Mouse (Mus musculus) liver, embryonic 15.5 days (tissue): Measurements from ENCODE around the gene Ints6. TPM values are rescaled to one million over a fixed set of nuclear protein-coding genes. Genes with fewer than 3 reads are reported as not detected.

ENCODE experiments used
- ATAC-seq: fragments of 200-750 bp; cut with Nextera tagmentation; 2 replicates; pipeline ENCODE4 v1.8.0; 2017; ENCODE audit warnings: moderate number of reproducible peaks, mild to moderate bottlenecking, moderate library complexity; ENCODE audit not compliant: insufficient read depth
- H3K27ac ChIP-seq: fragments of 300-500 bp; sonication (generic); replicated peaks from 2 replicates; pipeline ENCODE4 v1.5.1; 2015; ENCODE audit warnings: mild to moderate bottlenecking, inconsistent platforms
- H3K27me3 ChIP-seq: fragments of 300-500 bp; sonication (generic); 2 replicates; pipeline ENCODE4 v1.6.1; 2015; ENCODE audit warnings: mild to moderate bottlenecking, inconsistent platforms
- H3K36me3 ChIP-seq: fragments of 300-500 bp; sonication (generic); replicated peaks from 2 replicates; pipeline ENCODE4 v1.6.1; 2015; ENCODE audit warnings: moderate library complexity, mild to moderate bottlenecking, inconsistent platforms
- H3K4me1 ChIP-seq: fragments of 300-500 bp; sonication (generic); replicated peaks from 2 replicates; pipeline ENCODE4 v1.6.1; 2015; ENCODE audit warnings: inconsistent platforms
- H3K4me2 ChIP-seq: fragments of 300-500 bp; sonication (generic); 2 replicates; pipeline ENCODE4 v1.6.1; 2015; ENCODE audit warnings: moderate library complexity, mild to moderate bottlenecking, inconsistent platforms
- H3K4me3 ChIP-seq: fragments of 300-500 bp; sonication (generic); replicated peaks from 2 replicates; pipeline ENCODE4 v1.5.1; 2015; ENCODE audit warnings: mild to moderate bottlenecking, inconsistent platforms
- H3K9ac ChIP-seq: fragments of 300-500 bp; sonication (generic); 2 replicates; pipeline ENCODE4 v1.6.1; 2015; ENCODE audit warnings: moderate library complexity, mild to moderate bottlenecking, inconsistent platforms
- H3K9me3 ChIP-seq: fragments of 300-500 bp; sonication (generic); replicated peaks from 2 replicates; pipeline ENCODE4 v1.6.1; 2016; ENCODE audit warnings: inconsistent platforms
- WGBS: fragments of 180-500 bp; shearing (Covaris S2); methylation state at CpG from one replicate; pipeline ENCODE4 v1.1.7; 2015; ENCODE audit warnings: mixed read lengths; ENCODE audit not compliant: insufficient replicate concordance; 5-methylcytosine and 5-hydroxymethylcytosine counted together
- polyA plus RNA-seq: library from polyadenylated mRNA; unstranded; fragments of >200 nt; fragmentation: Nextera tagmentation; extraction: Ambion mirVana; gene quantifications from 2 replicates; pipeline ENCODE4 v1.2.1, GENCODE M21; 2015

The Ints6 gene
- polyA plus RNA-seq, 1 experiment from 2014 or later, result 11.4 TPM

GRCm38 (mm10) chr14:62751479-62751878 lies 9.5 kb downstream of the Ints6 start:
- peaks cover 23% of the 10 kb centered on the region for H3K4me1 ChIP-seq
- H3K4me3 ChIP-seq, result no peak overlapping the region
- no peaks in the 10 kb centered on the region for H3K27me3 ChIP-seq
- H3K9ac ChIP-seq, result no peak overlapping the region
- H3K9me3 ChIP-seq, result no peaks in the 10 kb centered on the region
- peak overlapping the region; percentile 80 for H3K27ac ChIP-seq
- H3K4me2 ChIP-seq, result peak overlapping the region; percentile 31
- 27% methylated on average over 2 of the region's 2 CpGs for WGBS
- H3K36me3 ChIP-seq, result peaks cover 23% of the 10 kb centered on the region
- ATAC-seq, result peak; percentile 76

DNA sequence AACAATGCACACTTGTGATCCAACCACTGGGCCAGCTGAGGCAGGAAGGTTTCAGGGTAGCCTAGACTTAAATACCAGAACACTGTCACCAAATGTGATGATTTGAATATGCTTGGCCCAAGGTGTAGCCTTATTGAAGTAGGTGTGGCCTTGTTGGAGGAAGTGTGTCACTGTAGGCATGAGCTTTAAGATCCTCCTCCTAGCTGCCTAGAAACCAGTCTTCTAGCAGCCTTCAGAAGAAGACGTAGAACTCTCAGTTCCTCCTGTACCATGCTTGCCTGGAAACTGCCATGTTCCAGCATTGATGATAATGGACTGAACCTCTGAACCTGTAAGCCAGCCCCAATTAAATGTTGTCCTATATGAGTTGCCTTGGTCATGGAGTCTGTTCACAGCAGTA lies 25.3 kb downstream of the Ints6 start:
- Histone ChIP-seq H3K9ac (no peak overlapping the region), H3K4me2 (no peak overlapping the region), H3K4me1 (no peaks in the 10 kb centered on the region), H3K36me3 (peaks cover 38% of the 10 kb centered on the region), H3K9me3 (no peaks in the 10 kb centered on the region), H3K4me3 (no peak overlapping the region), H3K27me3 (no peaks in the 10 kb centered on the region), H3K27ac (no peak overlapping the region)
- 69% methylated on average over 1 of the region's 1 CpGs for WGBS
- ATAC-seq, result no peak

DNA sequence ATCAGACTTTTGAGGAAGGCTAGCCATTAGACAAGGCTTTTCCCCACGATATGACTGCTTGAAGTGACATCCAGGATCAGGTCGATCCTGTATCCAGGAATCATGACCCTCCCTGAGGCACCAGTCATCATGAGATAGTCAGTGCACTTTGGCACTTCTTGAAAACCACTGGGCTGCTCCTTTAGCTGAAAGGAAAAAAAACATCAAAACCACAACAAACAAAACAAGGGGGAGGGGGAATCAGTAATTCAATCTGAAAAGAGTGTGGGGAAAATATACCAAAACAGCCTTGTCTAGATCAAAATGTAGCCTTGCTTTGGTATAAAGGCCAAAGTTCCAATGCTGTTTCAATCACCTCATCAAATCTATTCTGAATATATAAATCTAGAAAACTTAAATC lies 27.3 kb downstream of the Ints6 start:
- peaks cover 41% of the 10 kb centered on the region for H3K36me3 ChIP-seq
- no peak overlapping the region for H3K9ac ChIP-seq
- ATAC-seq, result no peak
- 81% methylated on average over 2 of the region's 2 CpGs for WGBS
- no peaks in the 10 kb centered on the region for H3K9me3 ChIP-seq
- no peak overlapping the region for H3K4me2 ChIP-seq
- no peak overlapping the region for H3K4me3 ChIP-seq
- no peaks in the 10 kb centered on the region for H3K27me3 ChIP-seq
- no peaks in the 10 kb centered on the region for H3K4me1 ChIP-seq
- no peak overlapping the region for H3K27ac ChIP-seq

GRCm38 (mm10) chr14:62731902-62732301 lies 29.1 kb downstream of the Ints6 start:
- ATAC-seq, result no peak
- Histone ChIP-seq H3K9ac (no peak overlapping the region), H3K27ac (no peak overlapping the region), H3K9me3 (no peaks in the 10 kb centered on the region), H3K27me3 (no peaks in the 10 kb centered on the region), H3K4me3 (no peak overlapping the region), H3K36me3 (peaks cover 36% of the 10 kb centered on the region), H3K4me1 (no peaks in the 10 kb centered on the region), H3K4me2 (no peak overlapping the region)
- WGBS, result 47% methylated on average over 1 of the region's 1 CpGs

DNA sequence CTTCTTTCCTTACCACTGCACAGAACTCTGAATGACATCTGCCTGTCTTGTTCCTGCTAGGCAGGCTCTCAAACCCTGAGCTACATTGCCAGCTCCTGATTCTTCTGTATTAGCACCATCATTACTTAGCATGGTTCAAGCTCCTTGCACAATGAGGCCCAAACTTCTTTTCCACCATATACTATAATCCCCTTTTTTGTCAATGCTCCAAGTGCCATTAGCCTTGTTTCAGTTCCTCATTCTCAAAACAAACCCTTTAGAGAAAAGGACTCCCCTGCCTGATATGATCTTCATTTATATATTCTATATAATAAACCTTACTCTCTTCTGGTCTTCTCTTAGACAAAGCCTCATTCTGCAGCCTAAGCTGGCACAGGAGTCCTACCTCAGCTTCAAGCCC lies 36.4 kb downstream of the Ints6 start:
- no peak for ATAC-seq
- no peaks in the 10 kb centered on the region for H3K9me3 ChIP-seq
- H3K4me2 ChIP-seq, result no peak overlapping the region
- no peaks in the 10 kb centered on the region for H3K27me3 ChIP-seq
- H3K4me3 ChIP-seq, result no peak overlapping the region
- no peak overlapping the region for H3K27ac ChIP-seq
- no peak overlapping the region for H3K9ac ChIP-seq
- H3K36me3 ChIP-seq, result peaks cover 13% of the 10 kb centered on the region; the same call in 1 of the 2 replicates
- H3K4me1 ChIP-seq, result no peaks in the 10 kb centered on the region

GRCm38 (mm10) chr14:62721625-62722024 lies 39.3 kb downstream of the Ints6 start:
- Histone ChIP-seq H3K9ac (no peak overlapping the region), H3K9me3 (no peaks in the 10 kb centered on the region), H3K27me3 (no peaks in the 10 kb centered on the region), H3K27ac (no peak overlapping the region), H3K36me3 (peaks cover 8% of the 10 kb centered on the region; the same call in 1 of the 2 replicates), H3K4me3 (no peak overlapping the region), H3K4me2 (no peak overlapping the region), H3K4me1 (no peaks in the 10 kb centered on the region)
- no peak for ATAC-seq
- 75% methylated on average over 1 of the region's 1 CpGs for WGBS

GRCm38 (mm10) chr14:62718161-62718560 lies 42.8 kb downstream of the Ints6 start:
- peaks cover 25% of the 10 kb centered on the region for H3K36me3 ChIP-seq
- no peak overlapping the region for H3K4me3 ChIP-seq
- ATAC-seq, result no peak
- no peak overlapping the region for H3K27ac ChIP-seq
- no peaks in the 10 kb centered on the region for H3K4me1 ChIP-seq
- no peaks in the 10 kb centered on the region for H3K27me3 ChIP-seq
- no peak overlapping the region for H3K9ac ChIP-seq
- no peaks in the 10 kb centered on the region for H3K9me3 ChIP-seq
- 72% methylated on average over 2 of the region's 2 CpGs for WGBS
- H3K4me2 ChIP-seq, result no peak overlapping the region

DNA sequence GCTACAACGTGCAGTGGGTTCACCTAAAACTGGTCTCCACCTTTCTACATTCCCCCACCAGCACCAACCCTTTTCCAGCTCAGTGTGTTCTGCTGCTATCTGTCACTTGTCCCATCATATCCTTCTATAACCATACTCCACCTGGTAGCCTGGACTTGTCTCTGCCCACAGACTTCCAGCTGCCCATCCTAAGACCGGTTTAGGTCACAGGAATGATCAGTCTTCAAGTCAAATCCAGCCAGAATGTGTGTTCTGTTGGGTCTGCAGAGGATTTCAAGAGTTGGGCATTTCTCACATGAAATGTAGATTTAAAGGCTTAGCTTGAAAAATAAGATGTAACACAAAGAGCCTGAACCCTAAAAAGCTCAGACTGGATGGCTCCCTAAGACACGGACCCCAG lies 87.3 kb downstream of the Ints6 start:
- H3K27ac ChIP-seq, result no peak overlapping the region
- WGBS, result 58% methylated on average over 3 of the region's 3 CpGs
- no peak overlapping the region for H3K4me2 ChIP-seq
- no peaks in the 10 kb centered on the region for H3K36me3 ChIP-seq
- no peak overlapping the region for H3K4me3 ChIP-seq
- no peak for ATAC-seq
- no peaks in the 10 kb centered on the region for H3K9me3 ChIP-seq
- no peaks in the 10 kb centered on the region for H3K4me1 ChIP-seq
- H3K27me3 ChIP-seq, result no peaks in the 10 kb centered on the region
- no peak overlapping the region for H3K9ac ChIP-seq

GRCm38 (mm10) chr14:62664976-62665673 lies 95.8 kb downstream of the Ints6 start:
- Histone ChIP-seq H3K4me2 (no peak overlapping the region), H3K4me3 (no peak overlapping the region), H3K9ac (no peak overlapping the region), H3K9me3 (no peaks in the 10 kb centered on the region), H3K27ac (no peak overlapping the region), H3K4me1 (no peaks in the 10 kb centered on the region), H3K36me3 (no peaks in the 10 kb centered on the region), H3K27me3 (no peaks in the 10 kb centered on the region)
- no peak for ATAC-seq
- 47% methylated on average over 9 of the region's 9 CpGs for WGBS

- H3K9ac ChIP-seq, result no peak within 1 kb of the TSS
- WGBS, result 65% methylated on average over 8 of the region's 8 CpGs
Measured at GRCm38 (mm10) chr14:62663367-62663766, 97.6 kb downstream of the Ints6 start, which contains the start of gene Serpine3. TSS of gene Serpine3 (plus strand) at chr14:62663667.

DNA sequence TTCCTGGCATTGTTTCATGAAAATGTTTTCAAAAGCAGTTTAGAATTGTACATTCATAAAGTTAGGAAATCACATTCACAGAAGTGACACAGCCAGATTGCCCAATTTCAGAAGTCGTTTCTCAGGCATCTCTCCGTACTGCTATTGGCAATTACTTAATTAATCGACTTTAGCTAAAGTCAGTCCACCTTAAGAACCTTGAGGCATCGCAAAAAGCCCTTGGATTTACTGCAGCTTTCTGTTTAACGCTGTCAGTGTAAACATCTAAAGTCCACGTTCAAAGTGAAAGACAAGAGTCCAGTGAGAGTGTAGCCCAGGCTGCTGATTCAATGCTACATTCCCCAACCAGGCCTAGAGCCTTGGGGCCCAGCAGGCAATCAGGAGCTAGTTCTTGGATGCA lies 98.6 kb downstream of the Ints6 start:
- Histone ChIP-seq H3K27ac (no peak overlapping the region), H3K4me1 (no peaks in the 10 kb centered on the region), H3K27me3 (no peaks in the 10 kb centered on the region), H3K36me3 (no peaks in the 10 kb centered on the region), H3K9ac (no peak overlapping the region), H3K9me3 (no peaks in the 10 kb centered on the region), H3K4me2 (no peak overlapping the region), H3K4me3 (no peak overlapping the region)
- 58% methylated on average over 6 of the region's 6 CpGs for WGBS
- ATAC-seq, result no peak

More at GRCm38 (mm10) chr14:62663367-62663766, 97.6 kb downstream of the Ints6 start, which contains the start of gene Serpine3:
- Histone ChIP-seq H3K4me2 (no peak within 1 kb of the TSS), H3K4me3 (no peak within 1 kb of the TSS), H3K36me3 (no peaks in the 10 kb centered on the region), H3K27me3 (no peaks in the 10 kb centered on the region), H3K9me3 (no peaks in the 10 kb centered on the region), H3K4me1 (no peaks in the 10 kb centered on the region), H3K27ac (no peak within 1 kb of the TSS)
- no peak for ATAC-seq

DNA sequence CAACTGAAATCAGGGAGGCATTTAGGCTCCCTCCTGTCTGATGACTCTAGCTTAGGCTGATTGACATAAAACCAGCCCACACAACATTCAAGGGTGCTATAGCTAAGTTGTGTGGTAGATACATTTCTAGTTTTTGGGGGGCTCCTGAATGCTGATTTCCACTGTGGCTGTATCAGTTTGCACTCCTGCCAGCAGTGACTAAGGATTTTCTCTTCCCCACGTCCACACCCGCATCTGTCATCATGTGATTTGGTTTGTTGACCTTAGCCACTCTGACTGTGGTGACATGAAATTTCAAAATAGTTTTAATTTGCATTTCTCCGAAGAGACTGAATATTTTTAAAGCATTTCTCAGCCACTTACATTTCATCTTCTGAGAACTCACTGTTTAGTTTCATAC lies 103.5 kb downstream of the Ints6 start:
- H3K9me3 ChIP-seq, result no peaks in the 10 kb centered on the region
- H3K9ac ChIP-seq, result no peak overlapping the region
- 43% methylated on average over 3 of the region's 3 CpGs for WGBS

More for the DNA sequence above, 103.5 kb downstream of the Ints6 start:
- Histone ChIP-seq H3K27ac (no peak overlapping the region), H3K4me2 (no peak overlapping the region), H3K27me3 (no peaks in the 10 kb centered on the region), H3K36me3 (no peaks in the 10 kb centered on the region), H3K4me3 (no peak overlapping the region), H3K4me1 (no peaks in the 10 kb centered on the region)
- ATAC-seq, result no peak
